Mouse (Mus musculus) G1E (cell line): ENCODE measurements around the gene Arpc3.

Experiments
- CTCF ChIP-seq: IDR thresholded peaks from 2 replicates; pipeline ENCODE4 v1.5.1; 2012; ENCODE audit warnings: low read depth, low read length, inconsistent platforms, mixed read lengths
- GATA1 ChIP-seq: IDR thresholded peaks from 2 replicates; pipeline ENCODE4 v1.6.1; 2012; ENCODE audit warnings: borderline replicate concordance, low read length, inconsistent platforms, mixed read lengths
- GATA2 ChIP-seq: IDR thresholded peaks from 2 replicates; pipeline ENCODE4 v1.6.1; 2012; ENCODE audit warnings: low read depth, low read length, inconsistent platforms, borderline replicate concordance
- POLR2AphosphoS5 ChIP-seq: IDR thresholded peaks from 2 replicates; pipeline ENCODE4 v1.6.1; 2012; ENCODE audit warnings: low read depth, low read length, inconsistent platforms; ENCODE audit not compliant: insufficient replicate concordance
- TAL1 ChIP-seq: conservative IDR thresholded peaks from 2 replicates; pipeline ENCODE4 v1.6.1; 2012; ENCODE audit warnings: low read depth, low read length, inconsistent platforms, mixed read lengths

DNA sequence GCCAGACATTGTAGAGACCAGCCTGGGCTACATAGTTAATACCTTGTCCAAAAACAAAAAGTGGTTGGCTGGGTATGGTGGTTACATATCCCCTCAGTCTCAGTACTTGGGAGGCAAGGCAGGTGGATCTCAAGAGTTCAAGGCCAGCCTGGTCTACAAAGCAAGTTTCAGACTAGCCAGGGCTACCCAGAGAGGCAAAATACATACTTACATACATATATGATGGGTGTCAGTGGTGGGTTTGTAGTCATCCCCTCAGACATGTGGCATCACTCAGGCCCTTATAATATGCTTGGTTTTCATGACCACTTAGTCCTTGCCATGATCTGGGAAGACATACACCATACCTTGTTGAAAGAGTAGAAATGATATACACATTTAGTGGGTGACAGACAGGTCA is 1.0 kb upstream of the Arpc3 start:
- TF ChIP-seq CTCF, result no peak
- TF ChIP-seq TAL1, result no peak
- TF ChIP-seq GATA1, result no peak
- TF ChIP-seq POLR2AphosphoS5, result no peak
- no peak for TF ChIP-seq GATA2
